ENCODE assay signal across 10 mouse cellular contexts in genomic region chr3:65533598-65533997, GRCm38 (mm10). TPM values are rescaled to one million over a fixed set of nuclear protein-coding genes. Genes with fewer than 3 reads are reported as not detected.
DNase-seq lines count a peak whose midpoint lies in the region; ATAC-seq lines count a peak whose summit lies in the region.
"Had no signal": no experiment of that assay in that cellular context is flagged by ENCODE, and none has a peak within 500 bp of the region (broad histone marks: within the 10 kb centered on the region; RNA-seq: fewer than 3 reads in every experiment).

No protein-coding gene starts in this region.

- H3K4me2 ChIP-seq in heart, embryonic 12.5 days, result no peak overlapping the region
- 0 out of 2 replicates have a peak overlapping the region, but pooled peaks have one; percentile 16 for H3K4me2 ChIP-seq in heart, embryonic 13.5 days

- no peak for ATAC-seq in heart, embryonic 12.5 days (ENCODE audit: insufficient number of reproducible peaks, low FRiP score)
- no peak for ATAC-seq in heart, embryonic 13.5 days (ENCODE audit: extremely low read depth, insufficient number of reproducible peaks, low FRiP score, low TSS enrichment)

- WGBS in heart, embryonic 10.5 days, result 42% methylated on average over 3 of the region's 3 CpGs
- WGBS in heart, embryonic 12.5 days, result 34% methylated on average over 3 of the region's 3 CpGs
- WGBS in heart, embryonic 13.5 days, result 31% methylated on average over 3 of the region's 3 CpGs

- peaks cover 17% of the 10 kb centered on the region for H3K36me3 ChIP-seq in heart, embryonic 10.5 days
- peaks cover 13% of the 10 kb centered on the region for H3K36me3 ChIP-seq in heart, embryonic 12.5 days
- peaks cover 17% of the 10 kb centered on the region for H3K36me3 ChIP-seq in heart, embryonic 13.5 days

- peaks cover 28% of the 10 kb centered on the region for H3K4me1 ChIP-seq in heart, embryonic 10.5 days
- peaks cover 10% of the 10 kb centered on the region for H3K4me1 ChIP-seq in heart, embryonic 12.5 days (replicated peaks)
- peaks cover 38% of the 10 kb centered on the region for H3K4me1 ChIP-seq in heart, embryonic 13.5 days

- no peaks in the 10 kb centered on the region for H3K9me3 ChIP-seq in heart, embryonic 10.5 days
- H3K9me3 ChIP-seq in heart, embryonic 12.5 days (replicated peaks), result no peaks in the 10 kb centered on the region
- H3K9me3 ChIP-seq in heart, embryonic 13.5 days, result no peaks in the 10 kb centered on the region

- H3K27ac ChIP-seq in heart, embryonic 10.5 days, result no peak overlapping the region
- no peak overlapping the region for H3K27ac ChIP-seq in heart, embryonic 12.5 days (ENCODE audit: poor library complexity, severe bottlenecking)
- no peak overlapping the region for H3K27ac ChIP-seq in heart, embryonic 13.5 days (replicated peaks)

- no peak overlapping the region for H3K4me3 ChIP-seq in heart, embryonic 10.5 days
- no peak overlapping the region for H3K4me3 ChIP-seq in heart, embryonic 12.5 days
- no peak overlapping the region for H3K4me3 ChIP-seq in heart, embryonic 13.5 days

- H3K27me3 ChIP-seq in heart, embryonic 10.5 days (ENCODE audit: insufficient read depth, poor library complexity, severe bottlenecking), result no peaks in the 10 kb centered on the region
- H3K27me3 ChIP-seq in heart, embryonic 12.5 days (replicated peaks), result no peaks in the 10 kb centered on the region
- H3K27me3 ChIP-seq in heart, embryonic 13.5 days (replicated peaks), result no peaks in the 10 kb centered on the region

- no peak overlapping the region for H3K9ac ChIP-seq in heart, embryonic 12.5 days
- no peak overlapping the region for H3K9ac ChIP-seq in heart, embryonic 13.5 days

- DNase-seq in heart, embryonic 10.5 days (ENCODE audit: low spot score), result peak; percentile 77
- peak; percentile 57 to 76 for DNase-seq in urinary bladder, adult 18-20 months (ENCODE audit: low spot score in 2 of 2)
- no peak for DNase-seq in urinary bladder, postnatal 10 days (ENCODE audit: low spot score)
- DNase-seq in frontal cortex, postnatal 14 days (ENCODE audit: low spot score in 2 of 2), result no peak
- no peak for DNase-seq in right cerebral cortex, postnatal 25 days
- DNase-seq: adrenal gland, adult 8-10 months; cerebellum, adult 8-10 months; kidney, postnatal 14 days had no signal

RNA-seq across cellular contexts. Expression of gene Tiparp, which starts 5.4 kb away (rescaled TPM):
- polyA plus RNA-seq in heart, embryonic 10.5 days (2016; fragmentation: Nextera tagmentation; extraction: Ambion mirVana), result 36.3 and 51.3 TPM in 2 replicates
- 29.7 and 36.3 TPM in 2 replicates for polyA plus RNA-seq in heart, embryonic 12.5 days (2016; fragmentation: Nextera tagmentation; extraction: Ambion mirVana)
- polyA plus RNA-seq in heart, embryonic 13.5 days (2015; fragmentation: Nextera tagmentation; extraction: Ambion mirVana), result 25.1 and 26.7 TPM in 2 replicates

Comparison
In these comparisons a context has a peak if more than half of its experiments do, and no peak if none do; other contexts are left out.
1. DNase-seq: peak in heart, embryonic 10.5 days (single experiment) and urinary bladder, adult 18-20 months (2 of 2); none in urinary bladder, postnatal 10 days (single experiment), frontal cortex, postnatal 14 days (0 of 2) and right cerebral cortex, postnatal 25 days (single experiment).